Mouse (Mus musculus): ENCODE results near the gene Slc29a1. TPM values are rescaled to one million over a fixed set of nuclear protein-coding genes. Genes with fewer than 3 reads are reported as not detected.

Slc29a1 gene
- polyA plus RNA-seq, 1 experiment from 2014 or later, result 74.1 TPM

DNA sequence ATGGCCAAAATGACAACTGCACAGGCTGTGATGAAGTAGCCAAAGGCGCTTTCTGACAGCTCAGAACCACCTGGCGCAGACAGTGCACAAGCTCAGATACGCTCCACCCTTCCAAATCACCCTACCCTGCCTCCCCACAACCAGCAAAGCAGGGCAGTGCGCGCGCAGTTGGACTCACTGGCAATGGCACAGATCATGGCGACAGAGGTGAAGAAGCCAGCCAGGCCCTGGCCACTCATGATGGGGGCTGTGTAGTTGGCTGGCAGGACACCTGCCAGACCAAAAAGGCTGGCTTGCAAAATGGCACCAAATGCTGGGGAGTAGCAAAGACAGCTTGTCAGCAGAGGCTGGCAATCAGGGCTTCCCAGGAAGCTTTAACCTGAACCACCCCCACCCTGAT, 10.2 kb downstream of the Slc29a1 start:
- H3K27ac ChIP-seq, result no peak overlapping the region
- peaks cover 19% of the 10 kb centered on the region; the same call in 1 of the 2 replicates for H3K79me2 ChIP-seq (ENCODE audit: inconsistent target)
- 95% methylated on average over 7 of the region's 7 CpGs for WGBS (ENCODE audit: missing documents)
- H3K4me3 ChIP-seq (ENCODE audit: inconsistent target), result no peak overlapping the region
- H3K36me3 ChIP-seq (ENCODE audit: inconsistent target), result peaks cover 22% of the 10 kb centered on the region

- H3K27ac ChIP-seq, result no peak overlapping the region
- H3K4me3 ChIP-seq (ENCODE audit: inconsistent target), result no peak overlapping the region
- peaks cover 22% of the 10 kb centered on the region for H3K36me3 ChIP-seq (ENCODE audit: inconsistent target)
- WGBS (ENCODE audit: missing documents), result 96% methylated on average over 7 of the region's 7 CpGs
- H3K79me2 ChIP-seq (ENCODE audit: inconsistent target), result peaks cover 11% of the 10 kb centered on the region; the same call in 1 of the 2 replicates
Observed at GRCm38 (mm10) chr17:45588370-45588769, 11.0 kb downstream of the Slc29a1 start.

GRCm38 (mm10) chr17:45586449-45586837, 13.0 kb downstream of the Slc29a1 start:
- Histone ChIP-seq H3K36me3 (ENCODE audit: inconsistent target) (peaks cover 22% of the 10 kb centered on the region), H3K27ac (peak overlapping the region; percentile 86; the same call in 1 of the 2 replicates), H3K79me2 (ENCODE audit: inconsistent target) (peaks cover 1% of the 10 kb centered on the region; the same call in 1 of the 2 replicates), H3K4me3 (ENCODE audit: inconsistent target) (no peak overlapping the region)
- WGBS (ENCODE audit: missing documents), result 97% methylated on average over 3 of the region's 3 CpGs

GRCm38 (mm10) chr17:45585725-45586448, 13.5 kb downstream of the Slc29a1 start:
- Histone ChIP-seq H3K4me3 (ENCODE audit: inconsistent target) (no peak overlapping the region), H3K36me3 (ENCODE audit: inconsistent target) (peaks cover 22% of the 10 kb centered on the region), H3K79me2 (ENCODE audit: inconsistent target) (no peaks in the 10 kb centered on the region; the same call in 1 of the 2 replicates), H3K27ac (peak overlapping the region; percentile 86)
- WGBS (ENCODE audit: missing documents), result 88% methylated on average over 20 of the region's 23 CpGs

- Histone ChIP-seq H3K79me2 (ENCODE audit: inconsistent target) (no peaks in the 10 kb centered on the region), H3K4me3 (ENCODE audit: inconsistent target) (peak overlapping the region; percentile 14; the same call in 1 of the 2 replicates), H3K27ac (peak overlapping the region; percentile 86), H3K36me3 (ENCODE audit: inconsistent target) (peaks cover 21% of the 10 kb centered on the region)
- 30% methylated on average over 14 of the region's 14 CpGs for WGBS (ENCODE audit: missing documents)
Observed at GRCm38 (mm10) chr17:45584939-45585678, 14.3 kb downstream of the Slc29a1 start.

DNA sequence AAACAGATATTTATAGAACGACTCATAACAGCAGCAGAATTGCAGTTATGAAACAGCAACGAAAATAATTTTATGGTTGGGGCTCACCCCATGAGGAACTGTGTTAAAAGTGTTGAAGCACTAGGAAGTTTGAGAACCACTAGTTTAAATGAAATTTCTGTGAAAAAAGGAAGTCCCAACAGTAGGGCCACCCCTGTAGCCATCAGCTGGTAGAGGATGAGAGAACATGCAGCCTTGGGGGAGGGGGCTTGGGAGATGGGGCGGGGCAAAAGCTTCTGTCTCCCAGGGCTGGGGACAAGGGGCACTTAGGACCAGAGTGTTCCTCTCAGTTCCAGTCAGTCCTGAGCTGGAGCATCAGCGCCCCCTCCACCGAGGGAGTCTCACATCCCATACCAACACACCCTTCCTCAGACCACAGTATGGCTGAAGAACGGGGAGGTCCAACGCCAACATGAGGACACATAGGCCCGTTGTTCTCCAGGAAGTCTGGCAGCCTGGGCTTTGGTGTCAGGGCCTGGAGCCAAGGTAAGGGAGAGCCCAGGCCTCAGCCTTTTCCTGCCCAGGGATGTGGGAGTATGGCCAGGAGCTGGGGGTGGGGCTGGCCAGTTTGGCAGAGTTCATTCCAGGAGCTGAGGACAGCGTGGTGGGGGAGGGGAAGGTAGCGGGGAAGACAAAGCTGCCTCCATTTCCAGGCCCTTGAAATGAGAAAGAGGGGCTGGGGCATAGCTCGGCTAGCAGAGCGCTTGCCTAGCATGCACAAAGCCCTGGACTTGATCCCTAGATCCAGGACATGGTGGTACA, 15.1 kb downstream of the Slc29a1 start:
- peak overlapping the region; percentile 86 for H3K27ac ChIP-seq
- H3K36me3 ChIP-seq (ENCODE audit: inconsistent target), result peaks cover 13% of the 10 kb centered on the region
- H3K79me2 ChIP-seq (ENCODE audit: inconsistent target), result no peaks in the 10 kb centered on the region
- H3K4me3 ChIP-seq (ENCODE audit: inconsistent target), result peak overlapping the region; percentile 14; the same call in 1 of the 2 replicates
- 17% methylated on average over 12 of the region's 12 CpGs for WGBS (ENCODE audit: missing documents)

DNA sequence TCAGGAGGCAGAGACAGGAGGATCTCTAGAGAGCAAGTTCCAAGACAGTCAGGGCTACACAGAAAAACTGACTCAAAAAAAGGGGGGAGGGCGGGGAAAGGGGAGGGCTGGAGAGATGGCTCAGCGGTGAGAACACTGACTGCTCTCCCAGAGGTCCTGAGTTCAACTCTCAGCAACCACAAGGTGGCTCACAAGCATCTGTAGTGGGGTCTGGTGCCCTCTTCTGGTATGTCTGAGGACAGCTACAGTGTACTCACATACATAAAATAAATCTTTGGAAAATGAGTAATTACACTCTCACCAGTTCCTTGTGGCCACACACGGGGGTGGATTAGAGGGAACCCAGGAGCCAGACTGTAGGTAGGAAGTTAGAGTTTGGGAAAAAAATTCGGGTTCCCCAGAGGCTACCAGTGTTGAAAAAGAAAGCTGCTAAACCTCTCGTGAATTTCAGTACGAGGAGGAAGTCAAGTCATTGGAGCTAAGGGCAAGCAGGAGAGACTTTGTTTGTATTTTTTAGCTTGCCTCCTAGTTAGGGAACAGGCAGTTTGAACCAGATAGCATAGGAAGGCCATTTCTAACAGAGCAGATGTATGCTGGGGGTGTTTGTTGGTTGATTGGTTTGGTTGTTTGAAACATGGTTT, 16.6 kb downstream of the Slc29a1 start:
- Histone ChIP-seq H3K79me2 (ENCODE audit: inconsistent target) (no peaks in the 10 kb centered on the region), H3K4me3 (ENCODE audit: inconsistent target) (no peak overlapping the region; the same call in 1 of the 2 replicates), H3K27ac (peak overlapping the region; percentile 86), H3K36me3 (ENCODE audit: inconsistent target) (no peaks in the 10 kb centered on the region; the same call in 1 of the 2 replicates)
- 13% methylated on average over 6 of the region's 6 CpGs for WGBS (ENCODE audit: missing documents)

DNA sequence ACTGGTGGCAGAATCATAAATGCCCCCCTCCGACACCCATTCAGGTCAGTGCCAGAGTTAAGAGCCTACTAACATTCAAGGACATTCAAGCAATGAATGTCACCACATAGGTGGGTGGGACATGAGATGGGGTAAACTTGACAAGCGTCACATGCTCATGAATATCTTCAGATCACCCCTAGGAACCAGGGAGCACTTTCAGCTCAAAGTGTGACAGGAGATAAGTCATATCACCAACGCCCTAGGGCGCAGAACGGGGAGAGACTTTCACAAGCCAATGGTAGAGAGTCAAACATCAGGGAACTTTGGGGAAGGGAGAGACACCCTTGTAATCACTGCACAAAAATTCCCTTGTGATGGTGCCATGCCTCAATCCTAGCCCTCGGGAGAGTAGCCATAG, 17.2 kb downstream of the Slc29a1 start:
- H3K27ac ChIP-seq, result no peak overlapping the region
- H3K4me3 ChIP-seq (ENCODE audit: inconsistent target), result no peak overlapping the region
- 93% methylated on average over 6 of the region's 6 CpGs for WGBS (ENCODE audit: missing documents)
- no peaks in the 10 kb centered on the region; the same call in 1 of the 2 replicates for H3K36me3 ChIP-seq (ENCODE audit: inconsistent target)
- no peaks in the 10 kb centered on the region for H3K79me2 ChIP-seq (ENCODE audit: inconsistent target)

GRCm38 (mm10) chr17:45581567-45581983, 17.8 kb downstream of the Slc29a1 start:
- Histone ChIP-seq H3K4me3 (ENCODE audit: inconsistent target) (no peak overlapping the region), H3K36me3 (ENCODE audit: inconsistent target) (no peaks in the 10 kb centered on the region), H3K27ac (no peak overlapping the region), H3K79me2 (ENCODE audit: inconsistent target) (no peaks in the 10 kb centered on the region)
- 6% methylated on average over 2 of the region's 2 CpGs for WGBS (ENCODE audit: missing documents)

DNA sequence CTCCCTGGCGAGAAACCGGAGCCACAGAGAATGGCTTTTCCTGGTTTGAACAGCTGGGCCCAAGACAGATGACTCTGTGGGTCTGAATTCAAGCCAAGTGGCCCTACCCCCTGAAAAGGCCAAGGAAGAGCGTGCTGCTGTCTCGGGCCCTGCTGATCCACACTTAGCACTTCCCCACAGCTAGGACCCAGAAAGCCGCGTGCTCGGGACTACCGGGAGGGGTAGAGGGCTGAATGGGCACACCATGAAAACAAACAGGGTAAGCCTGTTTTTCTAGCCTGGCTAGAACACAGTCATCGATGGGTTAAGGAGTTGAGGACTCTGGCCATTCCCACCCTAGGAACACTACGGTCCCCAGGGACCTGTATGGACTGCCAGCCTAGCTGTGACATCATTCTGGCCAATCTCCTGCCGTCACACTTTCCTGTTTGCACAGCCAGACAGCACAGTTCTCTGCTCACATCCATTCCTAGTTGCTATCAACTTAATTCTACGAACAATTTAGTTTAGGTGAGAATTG, 18.4 kb downstream of the Slc29a1 start:
- WGBS (ENCODE audit: missing documents), result 50% methylated on average over 11 of the region's 12 CpGs
- Histone ChIP-seq H3K4me3 (ENCODE audit: inconsistent target) (no peak overlapping the region), H3K79me2 (ENCODE audit: inconsistent target) (no peaks in the 10 kb centered on the region), H3K27ac (no peak overlapping the region), H3K36me3 (ENCODE audit: inconsistent target) (no peaks in the 10 kb centered on the region)

- Histone ChIP-seq H3K4me3 (ENCODE audit: inconsistent target) (no peak overlapping the region), H3K27ac (no peak overlapping the region), H3K79me2 (ENCODE audit: inconsistent target) (no peaks in the 10 kb centered on the region), H3K36me3 (ENCODE audit: inconsistent target) (no peaks in the 10 kb centered on the region)
- 95% methylated on average over 4 of the region's 4 CpGs for WGBS (ENCODE audit: missing documents)
Observed at GRCm38 (mm10) chr17:45579554-45579953, 19.9 kb downstream of the Slc29a1 start.

- WGBS (ENCODE audit: missing documents), result 81% methylated on average over 7 of the region's 7 CpGs
- Histone ChIP-seq H3K27ac (no peak overlapping the region), H3K36me3 (ENCODE audit: inconsistent target) (no peaks in the 10 kb centered on the region), H3K79me2 (ENCODE audit: inconsistent target) (no peaks in the 10 kb centered on the region), H3K4me3 (ENCODE audit: inconsistent target) (no peak overlapping the region)
Observed at GRCm38 (mm10) chr17:45578843-45579242, 20.6 kb downstream of the Slc29a1 start.

- Histone ChIP-seq H3K27ac (no peak overlapping the region), H3K36me3 (ENCODE audit: inconsistent target) (no peaks in the 10 kb centered on the region), H3K79me2 (ENCODE audit: inconsistent target) (no peaks in the 10 kb centered on the region), H3K4me3 (ENCODE audit: inconsistent target) (no peak overlapping the region)
- 79% methylated on average over 5 of the region's 5 CpGs for WGBS (ENCODE audit: missing documents)
Observed at GRCm38 (mm10) chr17:45578242-45578641, 21.2 kb downstream of the Slc29a1 start.
